Mouse (Mus musculus) c-Kit-negative CD71-positive TER-119-positive erythroid progenitor cells, embryonic 14.5 days (primary cell): ENCODE data around the gene Gm37240.

Source experiments
- DNase-seq: peaks from one replicate; pipeline ENCODE4 v3.0.0-alpha.2; 2013; ENCODE audit warnings: low read depth, low spot score

Gm37240 gene

DNA sequence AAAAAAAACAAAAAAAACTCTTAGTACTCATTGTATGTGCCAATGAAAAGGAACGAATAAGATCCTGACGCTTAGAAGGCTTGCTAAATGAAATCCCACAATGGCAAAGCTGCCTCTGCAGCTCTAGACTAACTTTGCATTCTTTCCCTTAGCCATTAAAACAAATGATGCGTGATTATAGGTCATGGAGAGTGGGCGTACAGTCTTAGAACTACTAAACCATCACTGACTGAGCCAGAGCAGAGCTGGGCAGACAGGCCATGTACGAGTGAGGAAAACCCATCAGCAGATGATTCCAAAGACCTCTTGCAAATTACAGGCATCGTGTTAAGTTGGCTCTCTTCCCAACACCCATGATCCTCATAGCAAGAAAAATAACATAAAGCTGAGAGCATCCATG, 59.5 kb downstream of the Gm37240 start:
- DNase-seq = no peak

DNA sequence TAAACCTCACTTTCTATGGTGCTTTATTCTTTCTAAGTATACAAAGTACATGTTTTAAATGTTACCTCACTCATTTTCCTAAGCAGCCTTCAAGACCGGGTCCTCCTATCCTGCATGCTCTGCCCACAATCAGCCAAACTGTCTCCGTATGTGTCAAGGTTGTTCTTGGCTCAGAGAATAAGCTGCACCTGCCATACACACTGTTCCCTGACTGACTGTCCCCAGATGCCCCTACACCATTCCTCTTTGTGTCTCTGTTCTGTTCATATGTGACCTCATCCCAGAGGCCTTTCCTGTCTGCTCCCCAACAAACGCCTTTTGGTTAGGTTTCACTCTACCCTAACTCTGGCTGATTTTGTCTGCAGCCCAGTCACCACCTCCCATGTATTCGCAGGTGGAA, 60.0 kb downstream of the Gm37240 start:
- no peak for DNase-seq

DNA sequence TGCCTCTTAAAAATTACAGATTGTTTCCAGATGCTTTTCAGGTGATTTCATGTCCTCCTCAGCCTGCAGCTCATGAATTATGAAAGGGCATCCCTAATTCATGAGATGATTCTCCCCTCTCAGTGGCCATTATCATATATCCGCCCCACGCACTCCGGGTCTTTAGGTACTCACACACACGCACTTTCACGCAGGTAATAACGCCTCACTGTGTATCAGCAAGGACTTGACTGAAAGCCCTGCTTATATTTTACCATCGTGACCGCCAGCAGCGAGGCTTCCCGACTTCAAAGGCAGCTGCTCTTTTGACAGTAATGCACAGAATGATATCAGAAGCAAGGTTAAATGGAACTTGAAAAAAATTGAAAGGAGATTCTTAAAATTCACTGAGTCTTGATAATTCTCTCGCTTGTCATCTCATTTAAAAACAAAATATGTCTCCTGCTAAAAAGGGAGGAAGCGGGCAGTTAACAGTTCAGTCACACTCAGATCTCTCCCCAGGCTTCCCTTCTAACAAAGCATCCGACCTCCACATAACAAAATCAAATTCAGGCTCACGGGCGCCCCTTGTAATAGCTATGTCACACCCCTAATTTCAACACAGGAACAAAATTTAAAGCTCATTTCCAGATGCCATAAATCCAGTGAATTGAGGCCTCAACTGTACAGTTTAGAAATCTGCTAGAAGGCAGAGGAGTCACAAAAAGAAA, 66.3 kb downstream of the Gm37240 start:
- DNase-seq = no peak

DNA sequence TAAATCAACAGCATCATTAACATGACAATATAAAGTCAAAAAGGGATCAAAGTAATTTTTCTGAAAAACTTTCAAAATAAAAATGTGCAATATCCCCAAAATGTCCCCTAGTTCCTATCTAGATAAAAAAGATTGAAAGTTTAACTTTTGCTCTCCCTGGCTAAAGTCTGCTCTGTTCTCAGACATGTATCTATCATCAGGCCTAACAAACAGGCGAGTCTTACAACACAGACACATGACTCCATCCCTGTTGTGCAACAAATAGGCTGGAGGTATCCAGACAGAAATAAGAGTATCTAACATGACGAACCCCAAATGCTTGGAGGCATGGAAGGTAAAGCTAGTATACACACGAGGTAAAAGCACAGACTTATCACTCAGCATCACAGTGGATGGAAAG, 68.0 kb downstream of the Gm37240 start:
- no peak for DNase-seq

DNA sequence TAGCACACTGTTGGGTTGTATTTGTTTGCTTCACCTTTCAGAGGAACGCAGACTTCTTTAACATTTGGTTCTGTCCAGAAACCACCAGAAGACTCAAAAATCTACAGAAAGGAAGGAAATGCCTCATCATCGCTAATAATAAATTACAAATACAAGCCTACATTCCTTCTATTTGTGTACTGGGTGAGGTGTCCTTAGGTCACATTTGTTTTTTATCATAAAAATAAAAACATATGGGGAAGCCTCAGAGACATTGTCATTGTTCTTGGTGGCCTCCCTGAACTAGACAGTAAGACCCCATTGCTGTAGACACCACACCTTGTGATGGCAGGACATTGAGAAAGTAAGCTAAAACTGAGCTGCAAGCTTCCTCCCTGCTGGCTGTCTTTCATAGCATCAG, 70.1 kb downstream of the Gm37240 start, which contains the start of gene Fam160a1:
Gene Fam160a1 (minus strand): TSS at position 101 of the 400 bp plus-strand sequence.
- no peak for DNase-seq

DNA sequence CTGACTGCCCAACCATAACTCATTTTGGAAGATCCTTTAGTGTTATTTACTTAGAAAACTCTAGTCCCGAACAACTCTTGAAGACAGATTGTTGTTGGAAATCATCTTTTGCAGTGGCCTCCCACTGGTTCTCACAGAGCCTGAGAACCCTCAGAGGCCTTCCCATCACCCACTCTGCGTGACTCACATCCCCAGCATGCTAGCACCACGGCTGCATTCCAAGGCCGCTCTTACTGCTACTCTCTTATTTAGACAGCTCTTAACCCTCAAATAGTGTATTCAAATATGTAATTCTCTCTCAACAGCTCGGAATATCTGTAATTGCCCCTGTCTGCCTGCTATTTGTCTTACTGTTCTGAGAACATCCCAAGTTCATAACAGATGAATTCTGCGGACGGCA, 73.1 kb downstream of the Gm37240 start:
- DNase-seq = no peak

DNA sequence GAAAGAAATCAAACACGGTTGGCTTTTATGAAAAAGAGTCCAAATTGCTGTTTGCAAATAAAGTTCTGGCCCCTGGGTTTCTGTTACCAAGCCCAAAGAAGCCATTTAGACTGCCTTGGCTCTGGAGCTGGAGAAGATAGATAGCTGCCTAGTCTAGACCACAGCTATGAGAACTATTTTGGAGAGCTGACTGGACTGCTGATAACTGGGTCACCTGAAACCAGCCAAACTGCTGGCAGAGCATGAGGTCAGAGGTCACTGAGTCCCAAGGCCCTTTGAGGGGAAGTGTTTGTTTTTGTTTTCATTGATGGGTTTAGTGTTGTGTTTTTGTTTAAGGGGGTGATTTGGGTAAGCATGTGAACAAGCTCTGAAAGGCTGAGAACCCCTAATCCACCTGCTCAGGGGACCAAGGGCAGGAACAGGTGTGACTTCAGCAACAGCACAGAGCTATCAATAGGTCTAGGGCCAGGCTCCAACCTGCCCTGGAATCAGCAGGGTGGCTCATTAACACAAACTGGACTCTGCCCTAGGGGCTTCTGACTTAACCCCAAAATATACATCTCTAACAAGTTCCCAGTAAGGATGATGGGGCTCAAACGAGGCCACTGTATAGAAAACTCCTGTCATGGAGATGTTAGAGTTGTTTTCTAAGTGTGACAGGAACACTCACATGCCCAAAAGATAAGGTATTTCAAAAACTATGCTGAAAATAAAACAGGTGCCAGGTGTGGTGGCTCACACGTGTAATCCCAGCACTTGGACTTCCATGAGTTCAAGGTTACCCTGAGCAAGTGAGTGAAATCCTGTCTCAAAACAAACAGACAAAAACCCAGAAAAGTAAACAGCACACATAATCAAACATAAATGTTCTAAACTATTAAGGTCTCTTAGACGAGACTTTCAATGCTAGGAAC, 74.0 kb downstream of the Gm37240 start:
- no peak for DNase-seq

DNA sequence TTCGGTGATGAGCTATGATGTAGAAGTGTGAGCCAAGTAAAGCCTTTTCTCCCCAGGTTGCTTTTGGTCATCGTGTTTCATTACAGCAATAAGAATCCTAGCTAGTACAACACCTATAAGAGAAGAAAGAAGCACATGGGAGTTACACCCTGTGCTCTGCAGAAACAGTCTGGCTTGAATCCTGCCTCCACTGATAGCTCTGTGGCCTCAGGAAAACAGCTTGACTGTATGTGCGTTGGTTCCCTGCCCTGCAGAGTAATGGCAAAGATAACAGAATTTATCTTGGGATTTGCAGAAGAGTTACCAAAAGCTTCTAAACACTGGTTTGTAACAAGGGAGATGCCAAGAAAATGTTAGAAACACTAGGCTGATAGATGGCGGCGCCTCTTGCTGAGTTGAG, 75.3 kb downstream of the Gm37240 start:
- no peak for DNase-seq

DNA sequence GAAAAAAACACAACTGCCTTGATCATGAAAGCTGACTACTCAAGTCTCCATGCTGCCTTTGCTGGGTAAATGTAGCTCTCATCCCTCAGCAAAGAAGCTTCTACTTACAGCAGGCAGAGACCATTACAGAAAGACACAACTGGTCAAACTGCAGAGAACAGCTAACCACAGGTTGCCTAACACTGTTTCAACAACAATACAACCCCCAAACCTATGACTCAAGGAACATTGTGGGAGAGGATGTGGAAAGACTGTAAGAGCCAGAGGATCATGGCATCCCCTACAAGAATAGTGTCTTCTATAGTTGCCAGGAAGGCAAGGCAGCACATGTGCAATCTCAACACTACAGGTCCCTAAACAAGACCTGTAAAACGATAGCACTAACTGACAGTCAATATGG, 94.2 kb downstream of the Gm37240 start:
- no peak for DNase-seq

DNA sequence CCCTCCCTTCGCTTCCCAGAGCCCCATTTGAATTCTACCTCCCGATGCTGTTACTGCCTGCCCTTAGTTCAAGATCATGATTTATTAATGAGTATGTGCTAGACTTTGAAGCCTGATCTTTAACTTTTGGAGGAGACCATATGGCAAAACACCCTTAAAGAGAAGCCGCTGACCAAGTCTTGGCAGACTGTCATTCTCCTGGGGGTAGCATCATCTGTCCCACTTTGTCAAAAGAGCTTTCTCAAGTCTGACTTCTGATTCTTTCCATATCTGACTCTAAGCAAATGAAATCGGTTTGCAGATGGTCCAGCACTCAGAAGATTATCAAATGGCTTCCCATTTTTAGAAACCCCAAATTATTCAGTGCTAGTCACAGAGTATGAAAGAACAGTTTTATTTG, 97.6 kb downstream of the Gm37240 start:
- no peak for DNase-seq

DNA sequence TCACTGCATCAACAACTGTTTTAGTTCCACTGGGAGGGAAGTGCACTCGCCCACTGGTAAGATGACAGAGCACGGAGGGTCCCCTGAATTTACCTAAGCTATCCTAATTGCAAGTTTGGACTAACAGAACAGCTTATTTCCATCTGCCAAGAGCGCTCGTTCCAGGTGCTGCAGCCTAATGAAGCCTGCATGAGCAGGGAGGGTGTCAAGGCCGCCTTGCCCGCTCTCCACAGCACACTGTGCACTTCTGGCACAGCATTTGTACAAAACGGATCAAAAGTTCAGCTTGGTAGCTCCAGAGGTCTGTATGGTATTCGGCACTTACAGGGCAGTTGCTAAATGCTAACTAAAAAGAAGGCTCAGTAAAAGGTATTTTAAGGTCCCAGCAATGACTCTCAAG, 100.8 kb downstream of the Gm37240 start:
- DNase-seq = no peak

DNA sequence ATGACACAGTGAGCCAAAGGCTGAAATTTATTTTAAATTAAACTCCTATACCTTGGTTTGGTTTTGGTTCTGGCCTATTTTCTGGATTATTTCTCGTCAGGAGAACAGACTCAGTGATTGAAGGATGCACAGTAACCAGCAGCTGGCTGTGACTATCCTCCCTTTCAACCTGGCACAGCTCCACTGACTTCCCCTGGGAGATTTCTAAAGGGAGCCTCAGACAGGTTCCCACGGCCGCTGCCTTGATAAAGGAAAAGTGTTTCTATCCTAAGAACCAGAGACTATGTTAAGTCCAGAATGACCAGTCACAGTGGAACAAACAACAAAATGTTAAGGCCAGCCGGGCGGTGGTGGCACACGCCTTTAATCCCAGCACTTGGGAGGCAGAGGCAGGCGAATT, 106.4 kb downstream of the Gm37240 start:
- DNase-seq = no peak

DNA sequence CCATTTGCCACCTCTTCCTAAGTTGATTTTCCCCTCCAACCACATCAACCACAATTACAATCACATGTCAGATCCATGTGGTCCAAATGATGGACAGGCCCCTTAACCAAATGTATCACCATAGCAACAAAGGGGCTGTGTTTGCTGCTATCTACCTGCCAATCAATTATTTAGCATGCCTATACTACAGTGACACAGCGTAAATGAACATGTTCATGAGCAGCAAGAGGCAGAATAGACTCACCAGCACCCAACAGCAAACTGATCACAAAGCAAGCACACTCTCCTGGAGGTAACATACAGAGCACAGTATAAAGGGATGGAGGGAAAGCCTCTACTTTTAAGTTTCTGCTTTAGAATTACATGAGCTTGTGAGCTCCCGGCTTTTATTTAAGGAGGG, 107.0 kb downstream of the Gm37240 start:
- DNase-seq = no peak

DNA sequence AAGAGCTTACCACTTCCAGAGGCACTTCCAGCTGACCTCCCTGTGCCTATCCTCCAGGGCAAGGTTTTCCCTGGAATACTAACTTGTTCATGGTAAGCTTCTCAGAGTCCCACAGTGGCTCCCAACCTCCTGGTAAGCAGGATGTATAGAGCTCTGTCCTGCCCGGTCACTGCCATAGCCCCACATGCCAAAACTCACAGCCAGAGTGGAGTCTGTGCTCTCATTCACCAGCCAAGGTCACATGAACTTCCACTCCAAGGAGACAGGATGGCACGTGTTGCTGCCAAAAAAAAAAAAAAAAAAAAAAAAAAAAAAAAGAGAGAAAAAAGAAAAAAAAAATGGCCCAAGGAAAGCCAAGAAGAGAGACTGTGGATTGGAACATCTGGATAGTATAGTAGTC, 109.5 kb downstream of the Gm37240 start:
- DNase-seq = no peak

DNA sequence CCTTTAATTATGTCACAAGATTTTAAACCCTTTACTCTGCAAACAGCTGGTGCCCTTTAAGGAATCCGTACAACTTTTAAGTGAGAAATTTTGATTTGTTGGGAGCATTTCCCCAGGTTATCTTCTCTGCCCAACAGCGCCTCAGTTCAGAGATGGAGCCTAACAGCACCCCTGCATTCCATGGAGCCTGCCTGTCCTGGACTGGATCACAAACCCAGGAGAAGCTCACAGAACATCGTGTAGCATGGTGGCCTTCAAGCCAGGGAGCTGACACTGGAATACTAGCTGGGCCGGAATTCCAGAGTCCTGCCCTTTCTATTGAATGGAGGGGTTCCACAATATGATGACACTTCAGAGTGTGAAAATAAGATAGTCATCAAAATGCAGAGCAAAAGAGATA, 110.0 kb downstream of the Gm37240 start:
- DNase-seq = no peak

DNA sequence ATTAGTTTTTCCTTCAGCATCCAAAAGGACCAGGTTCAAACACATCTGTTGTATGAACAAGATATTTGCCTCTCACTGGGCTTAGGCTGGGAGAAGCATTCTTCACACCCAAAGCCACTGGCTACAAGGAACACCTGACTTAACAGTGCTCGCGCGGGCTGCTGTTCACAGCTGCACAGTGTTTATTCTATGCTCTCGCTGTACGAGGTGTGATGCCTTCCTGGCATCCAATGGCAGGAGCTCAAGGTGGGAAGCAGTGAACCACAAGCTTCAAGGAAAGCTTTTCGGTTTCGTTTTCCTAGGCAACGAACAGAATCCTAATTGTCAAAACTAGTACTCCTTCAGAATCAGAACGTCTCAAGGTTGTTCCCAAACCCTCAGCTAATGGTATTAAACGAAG, 110.6 kb downstream of the Gm37240 start:
- no peak for DNase-seq

DNA sequence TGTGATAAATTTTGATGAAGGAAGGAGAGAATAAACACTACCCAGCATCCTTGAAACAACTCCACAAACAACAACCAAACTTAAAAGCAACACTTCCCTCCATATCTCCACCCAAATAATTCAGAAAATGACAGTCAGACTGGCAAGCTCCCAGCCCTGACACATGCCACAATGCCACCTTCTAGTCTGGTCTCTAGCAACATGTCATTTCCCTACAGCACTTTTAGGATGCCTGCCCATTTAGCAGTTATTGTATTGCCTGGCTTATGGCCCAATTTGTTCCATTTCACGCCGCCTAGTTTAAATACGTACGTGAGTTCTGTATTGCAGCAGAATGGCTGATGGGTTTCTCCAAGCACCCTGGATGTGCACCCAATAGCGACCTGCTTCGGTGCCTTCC, 111.2 kb downstream of the Gm37240 start:
- no peak for DNase-seq

DNA sequence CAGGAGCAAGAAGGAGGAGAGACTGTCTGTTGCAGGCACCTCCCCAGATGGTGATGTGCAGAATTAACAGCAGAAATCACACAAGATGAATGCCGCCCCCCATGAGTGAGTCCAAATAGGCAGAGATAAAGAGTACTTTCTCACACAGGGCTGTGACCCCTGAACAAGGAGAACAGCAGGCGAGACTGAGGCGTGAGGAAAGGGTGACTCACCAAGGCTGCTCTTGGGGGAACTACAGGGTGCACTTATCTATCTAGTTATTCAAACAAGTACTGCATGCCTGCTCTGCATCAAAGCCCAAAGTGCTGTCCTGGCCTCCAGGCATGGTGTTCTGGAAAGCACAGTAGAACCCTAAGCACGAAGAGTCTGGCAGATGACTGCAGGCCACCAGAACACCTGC, 113.4 kb downstream of the Gm37240 start:
- no peak for DNase-seq

DNA sequence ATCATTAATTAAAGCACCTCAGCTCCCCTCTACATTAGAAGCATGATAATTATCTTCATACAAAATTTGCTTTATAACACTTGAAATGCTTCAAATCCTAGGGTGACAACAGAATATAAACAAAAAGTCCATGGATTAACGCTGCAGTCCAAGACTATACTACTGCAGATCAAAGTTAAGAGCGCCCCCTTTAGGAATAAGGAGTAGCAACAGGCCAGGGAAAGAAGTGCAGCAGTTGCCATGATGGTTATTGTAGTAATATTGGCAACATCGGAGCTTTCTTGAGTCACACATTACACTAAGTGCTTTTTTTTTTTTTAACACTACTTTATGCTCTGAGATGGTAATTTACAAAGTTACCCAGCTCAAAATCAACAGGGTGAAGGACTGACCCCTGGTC, 113.9 kb downstream of the Gm37240 start:
- no peak for DNase-seq

DNA sequence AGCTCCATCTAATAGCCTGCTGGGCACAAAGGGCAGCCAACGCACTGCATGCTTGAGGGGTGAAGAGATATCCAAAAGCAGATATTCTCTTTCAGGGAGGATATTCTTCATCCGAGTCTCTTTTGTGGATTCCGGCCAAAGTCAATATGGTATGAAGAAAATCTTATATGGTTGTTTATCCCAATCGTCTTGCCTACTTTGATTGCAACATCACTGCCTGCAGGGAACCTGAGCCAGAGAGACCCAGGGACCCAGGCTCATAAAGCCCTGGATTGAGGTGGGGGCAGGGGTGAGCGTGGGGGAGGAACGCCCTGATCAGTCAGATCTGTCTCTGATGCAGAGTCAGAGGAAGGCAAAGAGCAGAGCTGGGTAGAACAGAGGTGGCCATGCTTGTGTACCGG, 122.4 kb downstream of the Gm37240 start:
- DNase-seq = no peak

DNA sequence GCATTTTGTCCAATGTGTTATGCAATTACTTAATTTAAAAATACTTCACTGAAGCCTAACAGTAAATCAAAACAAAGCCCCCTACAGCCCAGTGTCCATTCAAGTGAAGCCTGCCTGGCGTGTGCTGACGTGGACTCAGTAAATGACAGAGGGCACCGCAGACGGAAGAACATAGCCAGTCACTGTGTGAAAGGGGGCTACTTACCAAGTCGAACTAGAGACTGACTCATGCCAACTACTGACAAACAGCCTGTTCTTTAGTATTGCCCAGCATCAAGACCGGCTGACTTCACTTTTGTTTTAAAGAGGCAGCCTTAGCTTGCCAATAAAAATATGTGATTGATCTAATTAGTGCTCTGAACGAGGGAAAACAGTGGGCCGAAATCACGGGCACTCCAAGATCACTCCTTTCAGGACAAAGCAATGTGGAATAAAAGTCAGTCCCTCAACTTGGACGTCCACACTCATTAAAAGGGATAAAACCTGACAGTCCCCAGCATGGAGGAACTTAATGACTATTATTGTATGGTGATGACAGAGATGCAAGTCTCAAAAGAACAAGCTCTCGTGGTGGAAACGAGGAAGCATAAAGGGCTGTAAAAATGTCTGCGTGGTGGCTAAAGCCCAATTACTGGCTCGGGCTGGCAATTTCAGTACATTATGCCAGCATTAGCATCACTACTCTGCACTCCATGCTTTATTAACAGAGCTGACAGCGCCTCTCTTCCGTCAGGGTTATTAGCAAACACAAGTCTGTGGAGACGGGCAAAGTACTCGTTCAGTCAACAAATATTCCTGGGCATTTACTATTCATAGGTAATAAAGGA, 123.1 kb downstream of the Gm37240 start:
- no peak for DNase-seq

DNA sequence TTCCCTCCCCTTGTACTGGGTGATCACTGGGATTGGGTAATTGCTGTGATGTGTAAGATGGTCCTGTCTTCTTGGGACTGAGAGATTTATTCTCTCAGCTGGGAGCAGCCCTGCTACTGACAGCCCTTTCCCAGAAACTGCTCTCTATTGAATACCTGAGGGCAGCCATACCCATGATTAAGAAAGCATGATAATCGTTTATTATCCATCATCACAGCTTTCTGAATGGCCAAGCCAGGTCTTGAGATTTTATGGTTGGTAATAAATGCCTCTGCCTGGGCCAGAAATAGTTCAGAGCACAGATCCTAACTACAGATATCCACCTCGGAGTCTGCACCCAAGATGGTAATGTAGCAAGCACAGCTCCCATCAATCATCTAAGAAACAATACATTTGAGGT, 129.4 kb downstream of the Gm37240 start:
- no peak for DNase-seq
